23 mouse cellular contexts compared by ENCODE assay signal in genomic region chr5:137642886-137643285, GRCm38 (mm10). TPM values are rescaled to one million over a fixed set of nuclear protein-coding genes. Genes with fewer than 3 reads are reported as not detected.
"Had no signal": no experiment of that assay in that cellular context is flagged by ENCODE, and none has a peak within 500 bp of the region (broad histone marks: within the 10 kb centered on the region; RNA-seq: fewer than 3 reads in every experiment).

No protein-coding gene starts in this region.

- H3K27ac ChIP-seq: midbrain, embryonic 10.5 days; midbrain, embryonic 12.5 days; neural tube, embryonic 13.5 days; neural tube, embryonic 15.5 days had no signal

- ATAC-seq: midbrain, embryonic 16.5 days had no signal

- H3K9me3 ChIP-seq: midbrain, embryonic 10.5 days; midbrain, embryonic 12.5 days; neural tube, embryonic 13.5 days; neural tube, embryonic 15.5 days had no signal

- DNase-seq: lung, adult 18-20 months; lung, embryonic 14.5 days; lung, postnatal 10 days; lung, postnatal 4 days; midbrain, embryonic 14.5 days; retina, postnatal 1 day; right cerebral cortex, adult 18-20 months; right cerebral cortex, postnatal 25 days; right cerebral cortex, postnatal 4 days; spleen, adult 18-20 months; thymus, adult 18-20 months; thymus, postnatal 14 days; thymus, postnatal 36 days had no signal

- H3K9ac ChIP-seq: lung, embryonic 14.5 days; midbrain, embryonic 12.5 days; neural tube, embryonic 13.5 days; neural tube, embryonic 15.5 days had no signal

- H3K4me3 ChIP-seq: midbrain, embryonic 10.5 days; midbrain, embryonic 12.5 days; myocyte; neural tube, embryonic 13.5 days; neural tube, embryonic 15.5 days had no signal

- H3K4me2 ChIP-seq: lung, embryonic 14.5 days; midbrain, embryonic 12.5 days; neural tube, embryonic 13.5 days; neural tube, embryonic 15.5 days had no signal

RNA-seq across cellular contexts. Expression of gene Irs3, which starts 2.6 kb away (rescaled TPM):
- total RNA-seq: megakaryocyte, adult 5-6 weeks had no signal
- polyA plus RNA-seq: midbrain, embryonic 14.5 days; stomach, embryonic 14.5 days; thymus, postnatal 0 days had no signal

RNA-seq across cellular contexts. Expression of gene Fbxo24, which starts 14.1 kb away (rescaled TPM):
- total RNA-seq: megakaryocyte-erythroid progenitor cell, adult 5-6 weeks had no signal
- polyA plus RNA-seq: lung, embryonic 14.5 days had no signal
